Mouse (Mus musculus) ES-Bruce4 (cell line): Measurements from ENCODE around the gene Fhit. TPM values are rescaled to one million over a fixed set of nuclear protein-coding genes. Genes with fewer than 3 reads are reported as not detected.

Source experiments
- H3K27ac ChIP-seq: 2 replicates; pipeline ENCODE4 v1.5.1; 2012; ENCODE audit warnings: low read length, inconsistent platforms; ENCODE audit not compliant: insufficient read depth
- H3K27me3 ChIP-seq: 2 replicates; pipeline ENCODE4 v1.6.1; 2012; ENCODE audit warnings: mild to moderate bottlenecking, low read length, inconsistent platforms; ENCODE audit not compliant: control insufficient read depth, poor library complexity, insufficient read depth, severe bottlenecking
- H3K36me3 ChIP-seq: 2 replicates; pipeline ENCODE4 v1.6.1; 2012; ENCODE audit warnings: inconsistent platforms, mild to moderate bottlenecking, low read length, moderate library complexity; ENCODE audit not compliant: control insufficient read depth, poor library complexity, insufficient read depth, severe bottlenecking
- H3K4me1 ChIP-seq: one replicate; pipeline ENCODE4 v1.8.1; 2011; ENCODE audit warnings: low read length; ENCODE audit not compliant: control insufficient read depth, insufficient read depth
- H3K4me3 ChIP-seq: 2 replicates; pipeline ENCODE4 v1.5.1; 2011; ENCODE audit warnings: low read depth, mild to moderate bottlenecking, low read length
- H3K9ac ChIP-seq: 2 replicates; pipeline ENCODE4 v1.6.1; 2012; ENCODE audit warnings: low read depth, mild to moderate bottlenecking, inconsistent platforms; ENCODE audit not compliant: poor library complexity, severe bottlenecking
- H3K9me3 ChIP-seq: replicated peaks from 2 replicates; pipeline ENCODE4 v1.6.1; 2012; ENCODE audit warnings: mild to moderate bottlenecking, low read length, inconsistent platforms; ENCODE audit not compliant: control insufficient read depth, poor library complexity, insufficient read depth, severe bottlenecking
- CTCF ChIP-seq: IDR thresholded peaks from one replicate; pipeline ENCODE4 v1.8.1; 2011; ENCODE audit warnings: low read depth, low read length
- EP300 ChIP-seq: IDR thresholded peaks from 2 replicates; pipeline ENCODE4 v1.6.1; 2011; ENCODE audit warnings: low read depth, low read length; ENCODE audit not compliant: insufficient read depth
- POLR2A ChIP-seq: IDR thresholded peaks from one replicate; pipeline ENCODE4 v1.8.1; 2011; ENCODE audit warnings: low read length; ENCODE audit not compliant: insufficient read depth
- polyA plus RNA-seq: library from polyadenylated mRNA; stranded (reverse); fragments of >200 nt; gene quantifications from 2 replicates; pipeline ENCODE4 v1.2.4, GENCODE M21; 2011; ENCODE audit warnings: low read depth; ENCODE audit not compliant: missing spikeins, insufficient read depth, insufficient read length

Gene Fhit
- polyA plus RNA-seq, 1 experiment = not detected

DNA sequence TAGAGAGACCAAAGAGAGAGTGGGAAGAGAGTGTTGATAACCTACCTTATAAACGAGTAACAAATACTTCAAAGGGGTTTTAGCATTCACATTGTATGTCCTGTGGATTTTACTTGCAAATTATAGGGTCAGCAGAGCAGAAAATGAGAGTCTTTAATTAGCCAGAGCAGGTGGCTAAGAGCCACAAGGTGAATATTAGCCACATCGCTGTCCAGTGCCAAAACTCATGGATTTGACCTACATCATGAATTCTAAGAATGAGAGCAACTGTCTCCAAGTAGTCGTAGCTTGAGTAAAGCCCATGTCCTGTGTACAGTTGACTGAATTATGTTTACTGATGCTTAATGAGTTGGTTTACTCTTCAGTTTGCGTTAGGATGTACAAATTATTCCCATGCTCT, 1039.7 kb downstream of the Fhit start:
- Histone ChIP-seq H3K9me3 (no peaks in the 10 kb centered on the region), H3K27me3 (no peaks in the 10 kb centered on the region)
- TF ChIP-seq POLR2A (no peak), CTCF (no peak), EP300 (no peak)

DNA sequence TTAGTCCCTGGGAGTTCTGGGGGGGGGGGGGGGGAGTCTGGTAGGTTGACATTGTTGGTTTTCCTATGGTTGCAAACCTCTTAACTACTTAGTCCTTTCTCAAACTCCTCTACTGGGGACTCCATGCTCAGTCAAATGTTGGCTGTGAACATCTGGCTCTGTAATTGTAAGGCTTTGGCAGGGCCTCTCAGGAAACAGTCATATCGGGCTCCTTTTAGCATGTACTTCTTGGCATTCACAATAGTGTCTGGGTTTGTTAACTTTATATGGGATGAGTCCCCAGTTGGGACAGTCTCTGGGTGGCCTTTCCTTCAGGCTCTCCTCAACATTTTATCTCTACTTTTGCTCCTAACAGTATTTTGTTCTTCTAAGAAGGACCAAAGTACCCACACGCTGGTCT, 1065.6 kb downstream of the Fhit start:
- Histone ChIP-seq H3K9ac (no peak overlapping the region), H3K9me3 (no peaks in the 10 kb centered on the region), H3K36me3 (no peaks in the 10 kb centered on the region), H3K4me1 (no peaks in the 10 kb centered on the region), H3K27me3 (no peaks in the 10 kb centered on the region), H3K27ac (no peak overlapping the region), H3K4me3 (no peak overlapping the region)
- TF ChIP-seq POLR2A (no peak), CTCF (no peak), EP300 (no peak)

More for the DNA sequence above, 1039.7 kb downstream of the Fhit start:
- H3K36me3 ChIP-seq = no peaks in the 10 kb centered on the region
- no peak overlapping the region for H3K27ac ChIP-seq
- H3K9ac ChIP-seq = no peak overlapping the region
- no peak overlapping the region for H3K4me3 ChIP-seq
- no peaks in the 10 kb centered on the region for H3K4me1 ChIP-seq

DNA sequence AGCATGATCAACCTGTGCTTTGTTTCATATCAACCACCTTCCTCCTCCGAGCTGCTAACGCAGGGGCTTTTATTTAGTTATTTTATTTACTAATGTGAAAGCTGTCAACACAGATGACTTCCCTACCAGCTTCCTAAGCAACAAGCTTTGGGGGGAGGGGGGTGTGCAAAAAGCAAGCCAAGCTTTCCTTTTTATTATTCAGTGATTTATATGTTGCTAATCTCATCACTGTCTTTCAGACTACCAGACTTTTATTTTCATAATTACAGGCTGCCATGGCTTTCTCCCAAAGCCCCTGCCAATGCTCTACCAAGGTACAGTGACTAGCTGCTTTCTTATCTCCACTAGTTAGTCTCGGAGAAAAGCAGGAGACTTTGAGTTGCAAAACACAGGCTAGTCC, 1082.8 kb downstream of the Fhit start:
- TF ChIP-seq CTCF (no peak), EP300 (no peak), POLR2A (no peak)
- Histone ChIP-seq H3K9ac (no peak overlapping the region), H3K36me3 (no peaks in the 10 kb centered on the region), H3K4me3 (no peak overlapping the region), H3K4me1 (no peaks in the 10 kb centered on the region), H3K27me3 (no peaks in the 10 kb centered on the region), H3K27ac (no peak overlapping the region), H3K9me3 (no peaks in the 10 kb centered on the region)

DNA sequence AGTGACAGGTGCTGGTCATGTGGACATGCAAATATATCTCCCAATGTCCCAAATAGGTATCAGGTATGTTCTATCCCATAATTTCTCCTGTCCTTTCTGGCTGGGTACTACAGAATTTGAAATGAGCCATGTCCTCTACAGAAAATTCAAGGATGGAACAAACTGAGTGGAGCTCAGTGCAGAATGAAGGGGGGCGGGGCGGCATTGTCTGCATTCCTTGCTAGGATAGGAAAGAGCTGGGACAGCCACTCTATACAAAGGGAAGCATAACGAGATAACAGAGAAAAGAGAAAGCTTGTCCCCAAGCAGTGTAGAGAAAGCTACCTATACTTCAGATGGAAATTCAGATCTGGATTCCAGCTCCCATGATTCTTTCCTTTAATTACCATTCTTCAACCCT, 1111.9 kb downstream of the Fhit start:
- Histone ChIP-seq H3K36me3 (no peaks in the 10 kb centered on the region), H3K9ac (no peak overlapping the region), H3K27ac (no peak overlapping the region), H3K4me1 (no peaks in the 10 kb centered on the region), H3K9me3 (no peaks in the 10 kb centered on the region), H3K27me3 (no peaks in the 10 kb centered on the region), H3K4me3 (no peak overlapping the region)
- TF ChIP-seq EP300 (no peak), CTCF (no peak), POLR2A (no peak)

DNA sequence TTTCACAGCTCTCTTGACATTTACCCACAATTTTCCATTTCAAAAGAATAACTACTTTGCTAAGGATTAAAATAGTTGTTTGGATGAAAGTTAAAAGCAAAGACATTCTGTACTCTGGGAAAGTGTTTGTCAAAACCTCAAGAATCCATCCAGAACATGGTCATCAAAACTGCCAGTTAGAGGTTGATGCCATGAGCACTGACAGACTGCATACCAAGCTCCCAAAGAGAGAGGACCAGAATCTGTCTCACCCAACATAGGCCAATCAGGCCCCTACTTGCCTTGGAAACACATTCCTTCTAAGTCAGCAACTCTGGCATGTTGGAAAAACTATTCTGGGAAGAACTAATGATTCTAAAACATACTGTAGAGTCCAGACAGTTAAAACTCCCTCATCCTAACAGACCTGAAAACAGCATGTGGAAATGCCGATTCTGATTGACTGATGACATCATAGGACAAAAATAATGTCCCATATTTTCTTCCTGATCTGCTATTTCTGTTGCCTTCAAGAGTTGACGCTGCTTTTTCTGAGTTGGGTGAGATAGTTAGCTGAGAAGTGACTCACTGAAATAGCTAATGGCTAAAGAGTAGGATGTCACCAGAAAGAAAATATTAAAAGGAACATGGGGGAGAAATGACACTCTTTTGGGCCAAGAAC, 1114.6 kb downstream of the Fhit start:
- H3K27ac ChIP-seq = no peak overlapping the region
- no peak overlapping the region for H3K9ac ChIP-seq
- H3K4me1 ChIP-seq = no peaks in the 10 kb centered on the region
- H3K27me3 ChIP-seq = no peaks in the 10 kb centered on the region
- TF ChIP-seq CTCF (no peak), POLR2A (no peak), EP300 (no peak)
- H3K9me3 ChIP-seq = peaks cover 2% of the 10 kb centered on the region
- H3K4me3 ChIP-seq = no peak overlapping the region
- no peaks in the 10 kb centered on the region for H3K36me3 ChIP-seq

DNA sequence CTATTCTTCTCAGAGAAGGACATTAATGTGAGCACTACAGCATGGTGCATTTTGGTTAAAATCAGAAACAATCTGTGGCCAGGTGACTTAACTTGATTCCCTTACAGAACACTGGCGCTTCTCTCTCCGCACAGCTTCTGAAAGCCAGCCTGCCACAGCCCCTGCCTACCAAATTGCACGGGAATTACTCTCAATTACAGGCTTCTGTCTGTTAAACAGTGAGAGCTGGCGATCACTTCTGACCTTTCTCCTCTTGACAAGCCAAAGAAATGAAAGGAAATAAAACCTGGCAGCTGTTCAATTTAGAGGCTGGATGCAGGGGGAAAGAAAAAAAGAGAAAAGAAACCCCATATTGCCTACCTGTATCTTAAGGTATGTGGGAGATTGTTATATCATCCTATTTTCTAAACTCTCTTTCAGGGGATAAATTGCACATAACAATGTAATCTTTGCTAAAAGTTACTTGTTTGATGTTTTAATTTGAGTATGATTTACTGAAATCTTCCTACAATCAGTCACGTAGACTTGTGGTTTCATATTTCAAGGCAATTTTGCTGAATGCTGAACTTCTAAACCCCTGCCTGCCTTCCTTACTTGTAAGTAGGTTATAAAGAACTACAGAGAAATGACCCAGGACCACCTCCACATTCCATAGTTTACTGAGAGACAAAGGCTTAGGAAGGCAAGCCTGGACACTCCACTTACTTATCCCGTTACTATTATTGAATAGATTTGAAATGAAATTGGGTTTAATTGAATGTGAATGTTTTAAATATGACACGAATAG, 1115.3 kb downstream of the Fhit start:
- H3K27ac ChIP-seq = no peak overlapping the region
- no peak overlapping the region for H3K9ac ChIP-seq
- no peaks in the 10 kb centered on the region for H3K4me1 ChIP-seq
- no peak for TF ChIP-seq EP300
- TF ChIP-seq POLR2A = no peak
- TF ChIP-seq CTCF = no peak
- H3K4me3 ChIP-seq = no peak overlapping the region
- peaks cover 8% of the 10 kb centered on the region for H3K9me3 ChIP-seq
- H3K36me3 ChIP-seq = no peaks in the 10 kb centered on the region
- no peaks in the 10 kb centered on the region for H3K27me3 ChIP-seq
